Mouse (Mus musculus) neural tube, embryonic 14.5 days (tissue): ENCODE results near the gene Megf11. TPM values are rescaled to one million over a fixed set of nuclear protein-coding genes. Genes with fewer than 3 reads are reported as not detected.

Source experiments
- ATAC-seq: fragments of 200-750 bp; cut with Nextera tagmentation; 2 replicates; pipeline ENCODE4 v1.8.0; 2017; ENCODE audit warnings: low read depth, mild to moderate bottlenecking, moderate TSS enrichment, moderate library complexity
- H3K27ac ChIP-seq: fragments of 300-500 bp; sonication (generic); 2 replicates; pipeline ENCODE4 v1.5.1; 2014; ENCODE audit warnings: low read depth, mild to moderate bottlenecking, control low read depth, low read length, moderate library complexity, mixed read lengths
- H3K27me3 ChIP-seq: fragments of 300-500 bp; sonication (generic); 2 replicates; pipeline ENCODE4 v1.6.1; 2014; ENCODE audit warnings: low read length; ENCODE audit not compliant: control insufficient read depth, insufficient read depth
- H3K36me3 ChIP-seq: fragments of 300-500 bp; sonication (generic); 2 replicates; pipeline ENCODE4 v1.6.1; 2014; ENCODE audit warnings: low read length, mixed read lengths; ENCODE audit not compliant: control insufficient read depth, insufficient read depth
- H3K4me1 ChIP-seq: fragments of 300-500 bp; sonication (generic); 2 replicates; pipeline ENCODE4 v1.6.1; 2014; ENCODE audit warnings: low read length; ENCODE audit not compliant: control insufficient read depth, insufficient read depth
- H3K4me2 ChIP-seq: fragments of 300-500 bp; sonication (generic); 2 replicates; pipeline ENCODE4 v1.6.1; 2014; ENCODE audit warnings: mild to moderate bottlenecking, low read depth, low read length, control low read depth
- H3K4me3 ChIP-seq: fragments of 300-500 bp; sonication (generic); 2 replicates; pipeline ENCODE4 v1.5.1; 2014; ENCODE audit warnings: low read depth, low read length, control low read depth, mixed read lengths
- H3K9ac ChIP-seq: fragments of 300-500 bp; sonication (generic); replicated peaks from 2 replicates; pipeline ENCODE4 v1.6.1; 2014; ENCODE audit warnings: low read depth, mild to moderate bottlenecking, control low read depth, low read length, mixed read lengths
- H3K9me3 ChIP-seq: fragments of 300-500 bp; sonication (generic); 2 replicates; pipeline ENCODE4 v1.6.1; 2016; ENCODE audit warnings: low read length; ENCODE audit not compliant: control insufficient read depth
- WGBS: fragments of 180-500 bp; shearing (Covaris S2); extraction: QIAGEN DNeasy Blood & Tissue Kit; methylation state at CpG from one replicate; pipeline ENCODE4 v1.1.7; 2014; 5-methylcytosine and 5-hydroxymethylcytosine counted together
- polyA plus RNA-seq: library from polyadenylated mRNA; unstranded; fragments of >200 nt; fragmentation: Nextera tagmentation; extraction: Ambion mirVana; gene quantifications from 2 replicates; pipeline ENCODE4 v1.2.1, GENCODE M21; 2014

Gene Megf11
- polyA plus RNA-seq: 17.7 and 22.5 TPM in 2 replicates

DNA sequence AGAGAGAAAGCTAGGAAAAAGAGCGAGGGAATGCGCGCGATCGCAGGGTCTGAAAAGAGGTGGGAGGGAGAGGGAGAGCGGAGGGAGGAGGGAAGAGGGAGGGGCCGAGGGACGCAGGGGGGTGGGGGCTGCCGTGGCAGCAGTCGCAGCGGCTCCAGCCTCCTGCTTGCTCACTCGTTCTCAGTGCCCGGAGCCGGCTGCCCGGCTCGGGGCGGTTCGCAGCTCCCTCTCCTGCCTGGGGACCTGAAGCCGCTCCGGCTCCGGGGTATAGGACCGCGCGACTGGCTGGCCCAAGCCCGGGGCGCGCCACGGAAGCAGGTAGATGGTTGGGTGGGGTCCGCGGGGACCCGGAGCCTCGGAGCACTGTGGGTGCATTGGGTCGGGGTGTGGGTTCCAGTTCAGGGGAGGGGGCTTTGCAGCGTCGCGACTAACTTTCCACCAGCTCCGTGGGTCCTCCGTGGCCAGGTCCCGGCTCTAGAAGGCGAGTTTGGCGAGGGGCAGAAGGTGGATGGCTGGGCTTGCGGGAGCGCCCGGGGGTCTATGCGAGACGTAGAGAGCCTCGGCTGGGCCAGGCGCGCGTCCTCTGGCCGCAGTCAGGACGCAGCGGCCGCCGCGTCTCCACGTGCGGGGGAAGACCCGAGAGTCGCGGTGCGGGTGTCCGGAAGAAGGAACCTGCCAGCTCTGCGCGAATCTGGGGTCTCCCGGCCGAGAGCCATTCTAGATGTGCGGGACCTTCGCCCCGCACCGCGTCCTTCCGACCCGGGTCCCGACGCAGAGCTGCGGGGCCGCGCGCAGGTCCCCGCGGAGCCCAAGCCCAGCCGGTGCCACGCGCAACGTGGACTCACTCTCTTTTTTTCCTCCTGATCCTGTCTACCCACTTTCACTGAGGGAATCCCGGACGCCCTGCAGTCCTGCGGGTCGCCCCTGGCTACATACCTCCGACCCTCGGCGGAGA lies at the start of gene Megf11:
Gene Megf11, plus strand, starts transcription at position 116 of the 955 bp plus-strand sequence.
- Histone ChIP-seq H3K36me3 (no peaks in the 10 kb centered on the region), H3K4me2 (peak within 1 kb of the TSS; percentile 100), H3K4me1 (peaks cover 10% of the 10 kb centered on the region), H3K27me3 (peaks cover 22% of the 10 kb centered on the region), H3K27ac (no peak within 1 kb of the TSS), H3K4me3 (peak within 1 kb of the TSS; percentile 64), H3K9ac (peak within 1 kb of the TSS; percentile 66), H3K9me3 (no peaks in the 10 kb centered on the region)
- peak; percentile 66; the same call in 1 of the 2 replicates for ATAC-seq
- under 1% methylated on average over 89 of the region's 93 CpGs for WGBS

DNA sequence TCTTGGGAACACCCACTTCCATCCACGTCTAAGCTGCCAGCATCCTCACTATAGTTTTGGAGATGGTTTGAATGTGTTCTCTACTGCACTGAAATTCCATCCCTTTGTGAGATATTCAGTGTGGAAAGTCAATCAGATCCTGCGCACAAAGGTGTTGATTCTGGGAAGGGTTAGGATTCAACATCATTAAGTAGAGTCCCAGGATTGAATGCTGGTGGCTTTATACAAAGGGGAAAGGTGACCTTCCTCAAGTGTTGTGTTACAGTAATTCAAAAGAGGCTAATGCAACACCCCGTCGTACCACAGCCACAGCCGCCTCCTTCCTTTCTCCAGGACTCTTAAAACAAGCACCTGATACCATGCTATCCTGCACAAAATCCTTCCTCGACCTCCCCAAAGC lies 49.6 kb upstream of the Megf11 start:
- H3K9ac ChIP-seq: no peak overlapping the region
- H3K4me2 ChIP-seq: no peak overlapping the region
- no peak overlapping the region for H3K27ac ChIP-seq
- peaks cover 5% of the 10 kb centered on the region; the same call in 1 of the 2 replicates for H3K4me1 ChIP-seq
- H3K27me3 ChIP-seq: no peaks in the 10 kb centered on the region
- no peak overlapping the region for H3K4me3 ChIP-seq
- no peaks in the 10 kb centered on the region for H3K36me3 ChIP-seq
- ATAC-seq: no peak
- H3K9me3 ChIP-seq: no peaks in the 10 kb centered on the region
- WGBS: 92% methylated on average over 6 of the region's 6 CpGs

GRCm38 (mm10) chr9:64339361-64339760 lies 46.1 kb upstream of the Megf11 start:
- Histone ChIP-seq H3K4me2 (peak overlapping the region; percentile 76; the same call in 1 of the 2 replicates), H3K9ac (no peak overlapping the region), H3K9me3 (no peaks in the 10 kb centered on the region), H3K27me3 (no peaks in the 10 kb centered on the region), H3K27ac (no peak overlapping the region), H3K36me3 (no peaks in the 10 kb centered on the region), H3K4me1 (peaks cover 10% of the 10 kb centered on the region; the same call in 1 of the 2 replicates), H3K4me3 (no peak overlapping the region)
- no peak for ATAC-seq
- 23% methylated on average over 8 of the region's 8 CpGs for WGBS

DNA sequence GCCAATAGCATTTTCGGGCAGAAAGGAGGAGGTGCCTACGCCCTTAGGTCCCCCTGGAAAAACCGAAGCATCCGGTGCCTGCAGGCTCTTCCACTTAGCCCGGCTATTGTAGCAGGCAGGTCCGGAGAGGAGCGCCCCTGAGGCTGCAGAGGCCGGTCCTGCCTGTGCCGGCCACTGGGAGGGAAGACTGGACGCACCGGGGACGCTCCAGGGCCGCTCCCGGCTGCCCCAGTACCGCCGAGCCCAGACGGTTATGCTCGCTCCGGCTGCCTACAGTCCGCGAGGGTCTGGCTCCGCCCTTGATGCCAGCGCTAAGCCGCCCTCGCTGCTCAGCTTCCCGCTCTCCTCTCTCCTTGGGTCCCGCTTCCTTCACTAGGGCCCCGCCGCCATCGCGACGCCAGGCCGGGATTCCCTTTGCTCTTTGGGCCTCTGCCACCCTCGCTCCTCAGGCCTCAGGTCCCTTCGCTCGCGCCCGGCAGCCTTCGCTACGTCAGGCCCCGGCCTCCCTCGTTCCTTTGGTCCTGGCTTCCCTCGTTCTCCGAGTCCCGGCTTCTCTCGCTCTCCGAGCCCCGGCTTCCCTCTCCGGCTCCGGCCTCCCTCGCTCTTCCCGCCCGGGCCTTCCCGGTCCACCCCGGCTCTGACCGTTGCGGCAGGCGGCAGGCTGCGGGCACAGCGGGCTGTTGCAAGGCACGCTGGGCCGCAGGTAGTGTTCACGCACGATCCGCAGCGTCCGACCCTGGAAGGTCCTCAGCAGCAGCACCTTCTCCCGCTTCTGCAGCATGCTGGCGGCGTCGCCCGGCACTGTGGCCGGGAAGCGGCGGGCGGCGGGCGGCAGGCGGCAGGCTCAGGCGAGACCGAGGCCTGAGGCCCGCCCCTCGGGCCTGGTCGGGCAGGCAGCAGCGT lies 44.8 kb upstream of the Megf11 start:
- Histone ChIP-seq H3K36me3 (no peaks in the 10 kb centered on the region), H3K4me3 (peak overlapping the region; percentile 53), H3K27me3 (no peaks in the 10 kb centered on the region; the same call in 1 of the 2 replicates), H3K4me2 (peak overlapping the region; percentile 76), H3K4me1 (peaks cover 10% of the 10 kb centered on the region; the same call in 1 of the 2 replicates), H3K27ac (peak overlapping the region; percentile 98), H3K9me3 (no peaks in the 10 kb centered on the region), H3K9ac (peak overlapping the region; percentile 98)
- ATAC-seq: peak; percentile 88
- under 1% methylated on average over 66 of the region's 85 CpGs for WGBS

DNA sequence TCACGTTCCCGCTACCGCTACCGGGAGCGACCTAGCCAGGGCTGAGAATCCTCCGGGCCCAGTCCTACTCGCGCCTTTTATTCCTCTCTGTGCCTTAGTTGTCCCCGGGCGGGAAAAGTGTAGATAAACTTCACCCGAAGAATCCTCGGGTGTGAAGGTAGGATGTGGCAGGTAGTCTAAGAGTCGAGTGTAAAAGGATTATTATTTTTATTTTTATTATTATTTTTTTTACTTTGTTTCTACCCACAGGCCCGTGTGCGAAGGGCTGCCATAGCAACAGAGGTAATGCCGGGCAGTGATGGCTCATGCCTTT lies 44.2 kb upstream of the Megf11 start, which contains the start of gene Dis3l:
Gene Dis3l, minus strand, starts transcription at position 35 of the 313 bp plus-strand sequence.
- 0 out of 2 replicates have a peak, but pooled peaks have one; percentile 15 for ATAC-seq
- peak within 1 kb of the TSS; percentile 76 for H3K4me2 ChIP-seq
- peak within 1 kb of the TSS; percentile 98 for H3K27ac ChIP-seq
- no peaks in the 10 kb centered on the region for H3K9me3 ChIP-seq
- peaks cover 10% of the 10 kb centered on the region; the same call in 1 of the 2 replicates for H3K4me1 ChIP-seq
- no peaks in the 10 kb centered on the region; the same call in 1 of the 2 replicates for H3K27me3 ChIP-seq
- peak within 1 kb of the TSS; percentile 98 for H3K9ac ChIP-seq
- H3K4me3 ChIP-seq: peak within 1 kb of the TSS; percentile 53
- 11% methylated on average over 16 of the region's 16 CpGs for WGBS
- H3K36me3 ChIP-seq: no peaks in the 10 kb centered on the region

DNA sequence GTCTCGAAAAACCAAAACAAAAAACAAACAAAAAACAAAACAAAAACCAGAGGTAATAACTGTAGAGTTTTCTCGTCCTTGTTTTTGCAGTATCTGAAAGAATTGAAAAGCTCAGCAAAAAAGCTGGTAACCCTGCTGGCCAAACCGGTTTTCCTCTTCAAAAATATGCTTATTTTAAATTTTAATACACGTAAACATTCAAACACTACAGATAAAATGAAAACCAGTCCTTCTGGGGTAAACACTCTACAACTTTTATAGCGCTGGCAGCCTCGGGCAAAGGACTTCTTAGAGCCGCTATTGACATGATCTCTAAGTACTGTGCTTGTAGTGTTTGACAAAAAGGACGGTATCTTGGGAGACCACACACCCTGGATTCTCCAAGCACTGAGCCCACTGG lies 43.8 kb upstream of the Megf11 start:
- H3K36me3 ChIP-seq: no peaks in the 10 kb centered on the region
- ATAC-seq: no peak
- H3K9ac ChIP-seq: no peak overlapping the region
- peak overlapping the region; percentile 76; the same call in 1 of the 2 replicates for H3K4me2 ChIP-seq
- H3K9me3 ChIP-seq: no peaks in the 10 kb centered on the region
- WGBS: 64% methylated on average over 8 of the region's 8 CpGs
- peak overlapping the region; percentile 98; the same call in 1 of the 2 replicates for H3K27ac ChIP-seq
- peaks cover 10% of the 10 kb centered on the region; the same call in 1 of the 2 replicates for H3K4me1 ChIP-seq
- H3K4me3 ChIP-seq: peak overlapping the region; percentile 53; the same call in 1 of the 2 replicates
- no peaks in the 10 kb centered on the region; the same call in 1 of the 2 replicates for H3K27me3 ChIP-seq

DNA sequence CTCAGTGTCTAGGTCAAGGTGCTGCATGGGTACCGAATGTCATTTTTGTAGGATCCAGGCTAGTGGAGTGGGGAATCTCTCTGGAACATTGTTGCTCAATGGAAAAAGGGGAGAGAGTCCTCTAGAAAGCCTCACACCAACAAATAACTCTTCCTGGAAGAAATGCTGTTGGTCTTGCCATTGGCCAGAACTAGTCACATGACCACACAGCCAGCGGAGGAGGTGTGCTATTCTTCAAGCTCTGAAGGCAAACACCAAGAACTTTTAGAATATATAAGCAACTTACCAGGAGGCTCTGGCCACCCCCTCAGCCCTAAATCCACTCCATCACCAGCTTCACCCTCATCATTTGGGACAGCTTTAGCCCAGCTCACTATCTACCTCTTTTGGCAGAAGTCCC lies 41.8 kb upstream of the Megf11 start:
- H3K4me2 ChIP-seq: no peak overlapping the region
- H3K27ac ChIP-seq: no peak overlapping the region
- H3K27me3 ChIP-seq: no peaks in the 10 kb centered on the region; the same call in 1 of the 2 replicates
- ATAC-seq: no peak
- no peak overlapping the region for H3K9ac ChIP-seq
- H3K9me3 ChIP-seq: no peaks in the 10 kb centered on the region
- no peak overlapping the region for H3K4me3 ChIP-seq
- peaks cover 10% of the 10 kb centered on the region; the same call in 1 of the 2 replicates for H3K4me1 ChIP-seq
- WGBS: 93% methylated on average over 2 of the region's 2 CpGs
- H3K36me3 ChIP-seq: no peaks in the 10 kb centered on the region

DNA sequence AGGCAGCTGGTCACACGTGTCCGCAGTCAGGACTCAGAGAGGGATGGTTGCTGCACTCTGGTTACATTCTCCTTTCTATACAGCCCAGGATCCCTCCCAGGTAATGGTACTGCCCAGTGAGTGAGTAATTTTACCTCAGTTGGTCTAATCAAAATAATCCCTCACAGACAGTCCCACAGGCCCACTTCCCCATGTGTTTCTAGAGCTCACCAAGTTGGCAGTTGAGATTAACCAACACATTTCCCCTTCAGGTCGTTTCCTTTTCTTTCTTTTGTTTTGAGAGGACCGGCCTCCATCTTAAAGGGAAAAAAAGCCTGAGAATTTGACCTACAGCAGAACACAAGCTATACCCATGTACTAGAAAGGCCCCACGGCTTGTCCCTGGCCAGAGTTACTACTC lies 39.5 kb upstream of the Megf11 start:
- Histone ChIP-seq H3K27me3 (no peaks in the 10 kb centered on the region; the same call in 1 of the 2 replicates), H3K9ac (no peak overlapping the region), H3K36me3 (no peaks in the 10 kb centered on the region), H3K4me2 (no peak overlapping the region), H3K4me3 (no peak overlapping the region), H3K9me3 (no peaks in the 10 kb centered on the region), H3K4me1 (peaks cover 5% of the 10 kb centered on the region; the same call in 1 of the 2 replicates), H3K27ac (no peak overlapping the region)
- WGBS: 67% methylated on average over 5 of the region's 5 CpGs
- no peak for ATAC-seq
